Mouse (Mus musculus) limb, embryonic 15.5 days (tissue): ENCODE data around the gene Abi3. TPM values are rescaled to one million over a fixed set of nuclear protein-coding genes. Genes with fewer than 3 reads are reported as not detected.

Source experiments
- ATAC-seq: fragments of 200-750 bp; cut with Nextera tagmentation; 2 replicates; pipeline ENCODE4 v1.8.0; 2017; ENCODE audit warnings: low read depth, moderate TSS enrichment; ENCODE audit not compliant: insufficient number of reproducible peaks, low FRiP score, low TSS enrichment
- H3K27ac ChIP-seq: fragments of 300-500 bp; sonication (generic); 2 replicates; pipeline ENCODE4 v1.5.1; 2015; ENCODE audit warnings: moderate library complexity, mild to moderate bottlenecking, inconsistent platforms
- H3K27me3 ChIP-seq: fragments of 300-500 bp; sonication (generic); 2 replicates; pipeline ENCODE4 v1.6.1; 2015; ENCODE audit warnings: inconsistent platforms
- H3K36me3 ChIP-seq: fragments of 300-500 bp; sonication (generic); 2 replicates; pipeline ENCODE4 v1.6.1; 2015; ENCODE audit warnings: inconsistent platforms
- H3K4me1 ChIP-seq: fragments of 300-500 bp; sonication (generic); 2 replicates; pipeline ENCODE4 v1.6.1; 2015; ENCODE audit warnings: inconsistent platforms
- H3K4me2 ChIP-seq: fragments of 300-500 bp; sonication (generic); 2 replicates; pipeline ENCODE4 v1.6.1; 2015; ENCODE audit warnings: mild to moderate bottlenecking, inconsistent platforms
- H3K4me3 ChIP-seq: fragments of 300-500 bp; sonication (generic); 2 replicates; pipeline ENCODE4 v1.5.1; 2015; ENCODE audit warnings: mild to moderate bottlenecking, inconsistent platforms
- H3K9ac ChIP-seq: fragments of 300-500 bp; sonication (generic); 2 replicates; pipeline ENCODE4 v1.6.1; 2015; ENCODE audit warnings: inconsistent platforms
- H3K9me3 ChIP-seq: fragments of 300-500 bp; sonication (generic); 2 replicates; pipeline ENCODE4 v1.6.1; 2016; ENCODE audit warnings: inconsistent platforms
- WGBS: fragments of 180-500 bp; shearing (Covaris S2); methylation state at CpG from one replicate; pipeline ENCODE4 v1.1.7; 2015; 5-methylcytosine and 5-hydroxymethylcytosine counted together
- polyA plus RNA-seq: library from polyadenylated mRNA; unstranded; fragments of >200 nt; fragmentation: Nextera tagmentation; extraction: Ambion mirVana; gene quantifications from 2 replicates; pipeline ENCODE4 v1.2.1, GENCODE M21; 2015

The Abi3 gene
- polyA plus RNA-seq, 1 experiment from 2014 or later: 7.2 TPM

DNA sequence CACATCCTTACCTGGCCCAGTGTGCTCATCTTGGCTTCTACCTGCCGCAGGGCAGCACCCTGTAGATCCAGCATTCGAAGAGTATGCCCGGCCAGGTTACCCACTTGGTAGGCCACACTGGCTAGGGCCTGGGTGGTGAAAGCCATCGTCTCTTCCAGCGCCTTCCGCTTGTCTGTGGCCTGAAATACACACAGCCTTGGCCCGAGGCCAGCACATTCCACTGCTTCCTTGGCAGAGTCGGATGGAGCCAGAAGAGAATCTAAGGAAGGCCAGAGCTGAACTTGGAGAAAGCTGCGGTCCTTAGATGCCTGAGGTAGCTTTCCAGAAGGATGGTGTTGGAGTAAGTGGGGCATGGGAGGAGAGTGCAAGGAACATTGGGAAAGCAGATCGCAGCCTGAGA is 5.2 kb downstream of the Abi3 start, which contains the start of gene Gngt2:
Gngt2 (plus strand) TSS at position 158 of the 400 bp plus-strand sequence.
- no peak within 1 kb of the TSS for H3K9ac ChIP-seq
- 37% methylated on average over 10 of the region's 10 CpGs for WGBS
- no peak within 1 kb of the TSS for H3K4me3 ChIP-seq
- no peak for ATAC-seq
- H3K4me1 ChIP-seq: peaks cover 58% of the 10 kb centered on the region
- H3K27ac ChIP-seq: peak within 1 kb of the TSS; percentile 34
- 0 out of 2 replicates have a peak within 1 kb of the TSS, but pooled peaks have one; percentile 6 for H3K4me2 ChIP-seq
- H3K36me3 ChIP-seq: no peaks in the 10 kb centered on the region
- no peaks in the 10 kb centered on the region for H3K9me3 ChIP-seq
- H3K27me3 ChIP-seq: peaks cover 59% of the 10 kb centered on the region

DNA sequence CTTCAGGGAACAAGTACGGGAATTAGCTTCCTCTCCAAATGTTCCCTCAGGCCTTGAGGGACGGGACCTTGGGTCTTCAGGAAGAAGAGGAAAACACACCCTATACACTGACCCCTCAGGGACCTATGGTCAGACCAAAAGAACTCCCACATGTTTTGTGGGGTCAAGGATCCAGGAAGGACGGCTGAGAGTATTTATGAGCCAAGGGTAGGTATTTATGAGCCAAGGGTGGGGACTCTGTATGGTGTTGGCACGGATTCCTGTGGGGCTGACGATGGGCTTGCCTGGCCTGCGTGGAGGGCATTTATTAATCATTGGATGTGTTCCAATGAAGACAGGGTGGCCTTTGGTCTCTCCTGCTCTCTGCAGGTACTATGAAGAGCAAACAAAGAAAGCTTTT is 5.8 kb downstream of the Abi3 start:
- Histone ChIP-seq H3K27me3 (peaks cover 61% of the 10 kb centered on the region), H3K9ac (no peak overlapping the region), H3K4me3 (no peak overlapping the region), H3K27ac (peak overlapping the region; percentile 34; the same call in 1 of the 2 replicates), H3K4me2 (no peak overlapping the region), H3K9me3 (no peaks in the 10 kb centered on the region), H3K4me1 (peaks cover 53% of the 10 kb centered on the region), H3K36me3 (no peaks in the 10 kb centered on the region)
- no peak for ATAC-seq
- 26% methylated on average over 6 of the region's 6 CpGs for WGBS

DNA sequence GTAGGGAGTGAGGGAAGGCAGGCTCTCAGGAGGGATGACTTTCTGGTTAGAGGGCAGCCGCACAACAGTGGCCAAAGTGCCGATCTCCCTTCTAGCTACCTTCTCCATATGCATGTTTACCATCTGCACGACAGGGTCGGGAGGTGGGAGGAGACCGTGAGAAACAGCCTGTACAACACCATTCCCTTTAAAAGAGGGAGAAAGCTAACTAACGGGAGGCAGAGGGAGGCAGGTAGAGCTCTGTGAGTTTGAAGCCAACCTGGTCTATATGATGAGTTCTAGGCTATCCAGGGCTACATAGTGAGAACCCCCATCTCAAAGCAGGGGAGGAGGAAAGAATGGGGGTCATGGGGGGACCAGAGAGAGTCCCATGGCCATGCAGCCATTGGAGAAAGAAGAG is 6.4 kb downstream of the Abi3 start:
- Histone ChIP-seq H3K4me3 (no peak overlapping the region), H3K4me1 (peaks cover 59% of the 10 kb centered on the region), H3K27me3 (peaks cover 64% of the 10 kb centered on the region), H3K9me3 (no peaks in the 10 kb centered on the region), H3K4me2 (no peak overlapping the region), H3K27ac (no peak overlapping the region), H3K9ac (no peak overlapping the region), H3K36me3 (no peaks in the 10 kb centered on the region)
- ATAC-seq: no peak
- 27% methylated on average over 6 of the region's 6 CpGs for WGBS

DNA sequence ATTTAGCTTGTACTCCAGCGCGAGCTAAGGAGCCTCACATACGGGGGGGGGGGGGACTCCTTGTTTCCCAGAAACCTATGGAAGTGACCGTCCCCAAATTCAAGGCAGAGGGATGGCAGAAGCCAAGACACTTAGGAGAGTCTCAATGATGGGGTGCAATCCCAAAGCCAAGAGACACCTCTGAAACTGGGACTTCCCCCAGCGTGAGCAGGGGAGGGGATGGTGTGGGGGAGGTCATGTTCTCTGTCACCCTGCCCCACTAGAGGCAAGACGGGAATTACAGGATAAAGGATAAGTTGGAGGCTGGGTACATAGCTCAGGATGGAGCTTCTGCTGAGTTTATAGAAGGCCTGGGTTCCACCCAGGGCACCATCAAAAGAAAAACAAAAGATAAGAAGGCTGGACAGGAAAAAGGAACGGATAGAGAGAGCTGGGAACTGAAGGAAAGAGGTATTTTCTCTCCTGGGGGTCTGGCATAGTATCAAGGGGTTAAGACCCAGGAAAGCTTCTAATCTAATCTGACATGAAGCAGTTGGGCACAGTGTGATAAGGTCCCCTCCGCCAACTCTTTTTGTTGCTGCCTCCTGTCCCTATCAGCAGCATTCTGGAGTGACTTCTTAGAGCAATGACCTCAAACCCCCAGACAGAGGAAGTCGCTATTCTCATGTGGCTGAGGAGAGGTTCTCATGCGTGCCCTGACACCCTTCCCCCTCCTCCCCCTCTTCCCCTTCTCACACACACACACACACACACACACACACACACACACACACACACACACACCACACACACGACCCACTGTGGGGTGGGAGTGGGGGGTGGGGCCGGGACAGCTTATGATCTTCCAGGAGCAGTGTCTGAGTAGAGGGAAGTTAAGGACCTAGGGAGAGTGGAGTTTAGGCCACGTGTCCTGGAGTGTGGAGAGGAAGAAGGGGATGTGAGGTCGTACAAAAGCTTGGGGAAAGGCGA is 7.2 kb downstream of the Abi3 start:
- 26% methylated on average over 15 of the region's 15 CpGs for WGBS
- Histone ChIP-seq H3K27me3 (peaks cover 72% of the 10 kb centered on the region), H3K4me3 (no peak overlapping the region), H3K4me2 (no peak overlapping the region), H3K36me3 (no peaks in the 10 kb centered on the region), H3K9ac (no peak overlapping the region), H3K27ac (0 out of 2 replicates have a peak overlapping the region, but pooled peaks have one; percentile 13), H3K9me3 (no peaks in the 10 kb centered on the region), H3K4me1 (peaks cover 67% of the 10 kb centered on the region)
- no peak for ATAC-seq

DNA sequence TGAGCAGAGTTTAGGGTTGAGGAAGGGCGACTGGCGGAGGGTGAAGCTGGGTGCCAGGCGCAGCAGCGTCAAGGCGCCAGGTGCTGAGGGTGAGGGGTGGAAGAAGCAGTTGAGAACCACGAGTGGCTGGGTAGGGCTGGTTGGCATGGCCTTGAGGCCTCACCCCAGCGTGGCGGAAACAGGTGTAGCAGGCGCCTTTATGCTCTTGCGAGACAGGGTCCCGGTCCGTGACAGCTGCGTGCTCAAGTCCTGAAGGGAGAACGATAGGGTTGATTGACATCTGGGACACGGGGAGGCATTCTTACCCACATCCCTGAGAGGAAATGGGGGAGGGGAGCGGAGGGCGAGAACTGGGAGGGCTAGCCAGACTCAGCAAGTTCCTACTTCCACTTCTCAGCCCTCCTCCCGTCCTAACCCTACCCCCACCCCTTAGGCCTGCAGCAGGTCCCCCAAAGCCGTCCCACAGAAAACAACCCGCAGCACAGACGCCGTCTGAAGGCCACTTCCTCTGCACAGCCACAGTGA is 8.1 kb downstream of the Abi3 start:
- Histone ChIP-seq H3K4me1 (peaks cover 70% of the 10 kb centered on the region), H3K36me3 (no peaks in the 10 kb centered on the region), H3K4me3 (no peak overlapping the region; the same call in 1 of the 2 replicates), H3K27me3 (peaks cover 80% of the 10 kb centered on the region), H3K4me2 (no peak overlapping the region), H3K27ac (0 out of 2 replicates have a peak overlapping the region, but pooled peaks have one; percentile 13), H3K9ac (no peak overlapping the region), H3K9me3 (no peaks in the 10 kb centered on the region)
- 4% methylated on average over 22 of the region's 22 CpGs for WGBS
- no peak; the same call in 1 of the 2 replicates for ATAC-seq

DNA sequence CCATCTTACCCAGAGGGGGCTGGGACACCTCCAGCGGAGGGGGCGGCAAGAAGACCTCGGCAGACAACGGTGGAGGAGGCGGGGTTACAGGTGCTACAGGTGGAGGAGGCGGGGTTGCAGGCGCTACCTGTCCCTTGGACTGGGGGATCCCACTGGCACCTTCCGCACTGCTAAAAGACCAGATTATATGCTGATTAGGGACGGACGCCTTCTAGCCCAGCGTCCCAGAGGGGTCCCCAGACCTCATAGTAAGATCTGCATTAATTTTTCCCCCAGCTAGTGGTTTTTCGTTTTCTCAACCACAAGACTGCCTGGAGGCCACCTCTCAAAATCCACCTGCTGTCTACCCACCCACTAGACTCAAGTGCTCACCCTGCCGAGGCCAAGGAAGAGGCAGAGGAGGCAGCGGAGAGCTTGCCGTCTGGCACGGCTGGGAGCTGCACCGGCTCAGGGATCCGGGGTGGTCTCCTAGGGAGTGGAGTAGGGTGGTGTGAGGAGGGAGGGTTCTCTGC is 8.6 kb downstream of the Abi3 start:
- 11% methylated on average over 18 of the region's 18 CpGs for WGBS
- H3K4me1 ChIP-seq: peaks cover 70% of the 10 kb centered on the region
- no peak for ATAC-seq
- H3K9ac ChIP-seq: no peak overlapping the region
- H3K36me3 ChIP-seq: no peaks in the 10 kb centered on the region
- no peak overlapping the region; the same call in 1 of the 2 replicates for H3K4me3 ChIP-seq
- H3K27ac ChIP-seq: no peak overlapping the region
- no peak overlapping the region for H3K4me2 ChIP-seq
- no peaks in the 10 kb centered on the region for H3K9me3 ChIP-seq
- H3K27me3 ChIP-seq: peaks cover 85% of the 10 kb centered on the region

DNA sequence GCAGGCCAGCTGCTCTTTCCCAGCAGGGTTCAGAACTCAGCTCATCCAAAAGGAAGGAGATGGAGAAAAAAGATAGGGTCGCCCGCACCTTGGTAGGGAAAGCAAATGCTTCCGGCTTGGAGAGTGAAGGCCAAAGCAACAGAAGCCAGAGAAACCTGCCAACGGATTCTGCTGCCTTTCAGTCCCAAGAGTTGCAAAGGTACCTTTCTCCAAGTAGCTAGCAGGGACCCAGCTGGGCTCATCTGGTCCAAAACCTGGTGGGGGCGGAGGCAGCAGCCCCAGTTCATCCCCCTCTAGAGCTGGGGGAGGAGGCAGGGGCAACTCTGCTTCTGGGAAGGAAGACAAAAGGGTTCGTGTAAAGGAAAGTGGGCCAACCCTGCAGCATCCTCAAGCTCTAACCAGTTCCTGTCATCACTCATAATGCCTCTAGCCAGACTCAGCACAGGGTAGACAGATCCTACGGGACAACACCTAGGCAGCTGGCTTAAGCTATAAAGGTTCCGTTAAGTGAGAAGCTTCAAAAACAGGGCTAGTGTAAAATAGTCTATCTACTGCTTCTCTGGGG is 9.2 kb downstream of the Abi3 start:
- peaks cover 69% of the 10 kb centered on the region for H3K4me1 ChIP-seq
- H3K27ac ChIP-seq: no peak overlapping the region
- no peaks in the 10 kb centered on the region for H3K9me3 ChIP-seq
- ATAC-seq: no peak
- no peak overlapping the region for H3K4me3 ChIP-seq
- peaks cover 91% of the 10 kb centered on the region for H3K27me3 ChIP-seq
- H3K4me2 ChIP-seq: no peak overlapping the region
- no peak overlapping the region for H3K9ac ChIP-seq
- 35% methylated on average over 8 of the region's 8 CpGs for WGBS
- no peaks in the 10 kb centered on the region for H3K36me3 ChIP-seq

DNA sequence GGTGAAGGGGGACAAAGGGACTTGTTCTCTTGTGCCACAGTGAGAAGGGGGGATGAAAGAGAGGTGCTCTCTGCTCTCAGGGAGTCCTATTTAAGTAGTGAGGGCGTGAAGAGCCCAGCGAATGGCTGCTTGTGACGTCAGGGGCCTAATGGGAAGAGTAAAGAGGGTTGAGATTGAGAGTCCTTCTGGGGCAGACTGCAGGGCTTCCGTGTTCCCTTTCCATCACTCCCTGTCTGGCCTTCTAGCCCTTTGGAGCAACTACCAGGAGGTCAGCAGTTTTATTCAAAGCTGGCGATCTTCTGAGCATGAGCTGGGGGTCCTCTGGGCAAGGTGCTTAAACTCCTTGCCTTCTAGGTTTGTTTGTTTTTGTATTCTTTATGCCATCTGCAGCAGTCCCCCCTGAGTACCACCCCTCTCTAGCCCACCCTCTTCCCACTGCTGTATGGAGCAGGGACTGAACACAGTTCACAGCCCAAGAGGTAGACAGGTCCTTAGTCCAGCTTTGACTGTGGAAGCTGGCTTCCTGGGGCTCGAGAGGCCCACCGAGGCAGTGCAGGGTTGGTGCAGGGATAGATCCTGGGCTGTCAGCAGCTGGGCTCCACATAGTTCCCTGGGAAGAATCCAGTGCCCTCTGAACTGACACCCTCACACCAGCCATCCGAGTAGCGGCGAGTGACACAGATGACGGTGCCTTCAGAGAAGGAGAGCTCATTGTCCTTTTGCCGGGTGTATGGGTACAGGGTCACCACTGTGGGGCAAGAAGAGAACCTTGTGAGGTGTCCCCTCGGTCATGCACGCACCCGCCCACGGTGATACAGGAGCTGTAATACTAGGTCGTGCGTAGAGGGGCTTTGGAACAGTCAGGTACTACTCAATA is 9.9 kb downstream of the Abi3 start:
- Histone ChIP-seq H3K27ac (no peak overlapping the region), H3K4me2 (no peak overlapping the region), H3K4me1 (peaks cover 62% of the 10 kb centered on the region), H3K4me3 (no peak overlapping the region), H3K9ac (no peak overlapping the region), H3K27me3 (peaks cover 95% of the 10 kb centered on the region), H3K9me3 (no peaks in the 10 kb centered on the region), H3K36me3 (no peaks in the 10 kb centered on the region)
- WGBS: 44% methylated on average over 18 of the region's 18 CpGs
- ATAC-seq: no peak

DNA sequence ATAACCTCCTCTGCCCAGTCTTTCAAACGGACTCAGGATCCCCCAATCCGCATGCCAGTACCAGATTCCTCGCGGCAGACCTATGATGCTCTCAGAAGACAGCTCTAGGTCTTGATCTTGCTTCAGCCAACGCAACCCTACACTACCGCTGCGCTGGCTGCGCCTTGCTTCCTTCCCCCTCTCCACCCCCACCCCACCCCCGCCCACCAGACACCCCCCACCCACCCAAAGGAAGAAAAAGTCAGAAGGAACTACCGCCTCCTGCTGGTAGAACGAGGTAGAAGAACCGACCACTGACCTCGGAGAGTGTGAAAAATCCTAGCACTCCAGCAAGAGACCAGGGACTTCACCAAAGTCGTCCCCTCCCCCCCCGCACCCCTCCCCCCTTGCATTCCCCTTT is 10.6 kb downstream of the Abi3 start:
- 4% methylated on average over 14 of the region's 15 CpGs for WGBS
- H3K36me3 ChIP-seq: no peaks in the 10 kb centered on the region
- no peak for ATAC-seq
- H3K27me3 ChIP-seq: peaks cover 98% of the 10 kb centered on the region
- no peak overlapping the region for H3K9ac ChIP-seq
- no peaks in the 10 kb centered on the region for H3K9me3 ChIP-seq
- H3K4me2 ChIP-seq: peak overlapping the region; percentile 43; the same call in 1 of the 2 replicates
- no peak overlapping the region for H3K27ac ChIP-seq
- H3K4me1 ChIP-seq: peaks cover 55% of the 10 kb centered on the region
- H3K4me3 ChIP-seq: peak overlapping the region; percentile 31

DNA sequence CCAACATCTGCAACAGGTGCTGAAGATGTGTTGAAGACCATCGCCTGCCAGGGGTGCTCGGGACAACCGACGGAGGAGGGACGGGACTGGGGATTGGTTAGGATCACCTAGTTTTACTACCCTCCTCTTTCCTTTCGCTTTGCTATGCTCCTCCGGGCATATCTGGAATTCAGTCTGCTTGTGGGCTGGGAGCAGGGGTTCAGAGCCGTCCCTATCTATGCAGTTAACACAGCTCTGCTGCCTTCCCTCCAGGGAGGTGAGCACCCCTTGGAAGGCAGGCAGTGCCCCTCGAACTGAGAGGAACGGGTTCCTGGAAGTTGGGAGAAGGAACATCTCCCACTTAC is 11.0 kb downstream of the Abi3 start:
- WGBS: 4% methylated on average over 10 of the region's 10 CpGs

More for the DNA sequence above, 11.0 kb downstream of the Abi3 start:
- Histone ChIP-seq H3K27me3 (peaks cover 98% of the 10 kb centered on the region), H3K9me3 (no peaks in the 10 kb centered on the region), H3K4me3 (peak overlapping the region; percentile 31), H3K4me1 (peaks cover 51% of the 10 kb centered on the region), H3K9ac (no peak overlapping the region), H3K4me2 (peak overlapping the region; percentile 43), H3K27ac (no peak overlapping the region), H3K36me3 (no peaks in the 10 kb centered on the region)
- ATAC-seq: no peak
